Mouse (Mus musculus): Measurements from ENCODE around the gene Tcf20. TPM values are rescaled to one million over a fixed set of nuclear protein-coding genes. Genes with fewer than 3 reads are reported as not detected.

Tcf20 gene
- total RNA-seq, 1 experiment = 143 TPM

GRCm38 (mm10) chr15:82979531-82979930, 8.1 kb downstream of the Tcf20 start:
- Histone ChIP-seq H3K4me1 (ENCODE audit: control insufficient read depth in 2 of 2, insufficient read depth in 2 of 2, low read length in 2 of 2, poor library complexity in 1 of 2) (peaks cover 15% of the 10 kb centered on the region in 2 experiments), H3K9ac (ENCODE audit: insufficient read depth, low read depth, low read length, poor library complexity, severe bottlenecking) (no peak overlapping the region), H3K4me3 (ENCODE audit: insufficient read depth in 1 of 2, low read depth in 1 of 2, low read length in 2 of 2, poor library complexity in 1 of 2, severe bottlenecking in 1 of 2) (no peak overlapping the region), H3K36me3 (ENCODE audit: control insufficient read depth, insufficient read depth, low read length, poor library complexity, severe bottlenecking) (no peaks in the 10 kb centered on the region), H3K27ac (ENCODE audit: insufficient read depth, low read depth, low read length, poor library complexity, severe bottlenecking) (no peak overlapping the region), H3K9me3 (ENCODE audit: control insufficient read depth, insufficient read depth, low read depth, low read length) (no peaks in the 10 kb centered on the region)
- DNase-seq (ENCODE audit: low read depth, low spot score) = no peak
- TF ChIP-seq ZNF384 (IDR thresholded peaks at IDR 0.05; ENCODE audit: low read depth, low read length) = no peak
- in situ Hi-C loops (cut with MboI; ENCODE audit: low sequenced_read_pairs in 2 of 2, unreplicated experiment in 2 of 2) = no loop called here

- Histone ChIP-seq H3K9ac (ENCODE audit: insufficient read depth, low read depth, low read length, poor library complexity, severe bottlenecking) (no peak overlapping the region), H3K36me3 (ENCODE audit: control insufficient read depth, insufficient read depth, low read length, poor library complexity, severe bottlenecking) (no peaks in the 10 kb centered on the region), H3K4me3 (ENCODE audit: insufficient read depth in 1 of 2, low read depth in 1 of 2, low read length in 2 of 2, poor library complexity in 1 of 2, severe bottlenecking in 1 of 2) (no peak overlapping the region), H3K9me3 (ENCODE audit: control insufficient read depth, insufficient read depth, low read depth, low read length) (no peaks in the 10 kb centered on the region), H3K4me1 (ENCODE audit: control insufficient read depth in 2 of 2, insufficient read depth in 2 of 2, low read length in 2 of 2, poor library complexity in 1 of 2) (peaks cover 2 to 4% of the 10 kb centered on the region in 2 experiments; a peak in 2 of 4 replicates), H3K27ac (ENCODE audit: insufficient read depth, low read depth, low read length, poor library complexity, severe bottlenecking) (no peak overlapping the region)
- TF ChIP-seq ZC3H11A (IDR thresholded peaks at IDR 0.05; ENCODE audit: borderline replicate concordance, low read depth, low read length) (no peak), HCFC1 (IDR thresholded peaks at IDR 0.05; ENCODE audit: borderline replicate concordance, insufficient read depth, low read length) (no peak), ZNF384 (IDR thresholded peaks at IDR 0.05; ENCODE audit: low read depth, low read length) (no peak), MAFK (IDR thresholded peaks at IDR 0.05; ENCODE audit: insufficient read depth, low read depth, low read length) (no peak), CHD2 (IDR thresholded peaks at IDR 0.05; ENCODE audit: low read depth, low read length) (no peak)
- DNase-seq (ENCODE audit: low read depth, low spot score) = no peak
- in situ Hi-C loops (cut with MboI; ENCODE audit: low sequenced_read_pairs in 2 of 2, unreplicated experiment in 2 of 2) = no loop called here
Observed at GRCm38 (mm10) chr15:82974471-82974870, 13.2 kb downstream of the Tcf20 start.

GRCm38 (mm10) chr15:82969206-82969721, 18.4 kb downstream of the Tcf20 start:
- TF ChIP-seq CHD2 (IDR thresholded peaks at IDR 0.05; ENCODE audit: low read depth, low read length) (no peak), MAFK (IDR thresholded peaks at IDR 0.05; ENCODE audit: insufficient read depth, low read depth, low read length) (no peak), ZC3H11A (IDR thresholded peaks at IDR 0.05; ENCODE audit: borderline replicate concordance, low read depth, low read length) (no peak), ZNF384 (IDR thresholded peaks at IDR 0.05; ENCODE audit: low read depth, low read length) (no peak), HCFC1 (IDR thresholded peaks at IDR 0.05; ENCODE audit: borderline replicate concordance, insufficient read depth, low read length) (no peak)
- H3K36me3 ChIP-seq (ENCODE audit: control insufficient read depth, insufficient read depth, low read length, poor library complexity, severe bottlenecking) = no peaks in the 10 kb centered on the region
- peak overlapping the region; percentile 56; the same call in 1 of the 2 replicates for H3K9ac ChIP-seq (ENCODE audit: insufficient read depth, low read depth, low read length, poor library complexity, severe bottlenecking)
- no peak for DNase-seq (ENCODE audit: low read depth, low spot score)
- peaks cover 2 to 18% of the 10 kb centered on the region in 2 experiments; a peak in 2 of 4 replicates for H3K4me1 ChIP-seq (ENCODE audit: control insufficient read depth in 2 of 2, insufficient read depth in 2 of 2, low read length in 2 of 2, poor library complexity in 1 of 2)
- in situ Hi-C loops (cut with MboI; ENCODE audit: low sequenced_read_pairs in 2 of 2, unreplicated experiment in 2 of 2) = no loop called here
- no peak overlapping the region for H3K4me3 ChIP-seq (ENCODE audit: insufficient read depth in 1 of 2, low read depth in 1 of 2, low read length in 2 of 2, poor library complexity in 1 of 2, severe bottlenecking in 1 of 2)
- no peaks in the 10 kb centered on the region for H3K9me3 ChIP-seq (ENCODE audit: control insufficient read depth, insufficient read depth, low read depth, low read length)
- no peak overlapping the region for H3K27ac ChIP-seq (ENCODE audit: insufficient read depth, low read depth, low read length, poor library complexity, severe bottlenecking)

- in situ Hi-C loops (cut with MboI; ENCODE audit: low sequenced_read_pairs in 2 of 2, unreplicated experiment in 2 of 2) = no loop called here
- Histone ChIP-seq H3K4me3 (ENCODE audit: insufficient read depth in 1 of 2, low read depth in 1 of 2, low read length in 2 of 2, poor library complexity in 1 of 2, severe bottlenecking in 1 of 2) (peak overlapping the region; percentile 48 to 51), H3K4me1 (ENCODE audit: control insufficient read depth in 2 of 2, insufficient read depth in 2 of 2, low read length in 2 of 2, poor library complexity in 1 of 2) (peaks cover 2 to 19% of the 10 kb centered on the region in 2 experiments; a peak in 2 of 4 replicates), H3K27ac (ENCODE audit: insufficient read depth, low read depth, low read length, poor library complexity, severe bottlenecking) (no peak overlapping the region), H3K36me3 (ENCODE audit: control insufficient read depth, insufficient read depth, low read length, poor library complexity, severe bottlenecking) (no peaks in the 10 kb centered on the region), H3K9ac (ENCODE audit: insufficient read depth, low read depth, low read length, poor library complexity, severe bottlenecking) (peak overlapping the region; percentile 57), H3K9me3 (ENCODE audit: control insufficient read depth, insufficient read depth, low read depth, low read length) (no peaks in the 10 kb centered on the region)
- no peak for DNase-seq (ENCODE audit: low read depth, low spot score)
- no peak for TF ChIP-seq ZC3H11A (IDR thresholded peaks at IDR 0.05; ENCODE audit: borderline replicate concordance, low read depth, low read length)
- no peak for TF ChIP-seq HCFC1 (IDR thresholded peaks at IDR 0.05; ENCODE audit: borderline replicate concordance, insufficient read depth, low read length)
- TF ChIP-seq MAFK (IDR thresholded peaks at IDR 0.05; ENCODE audit: insufficient read depth, low read depth, low read length) = no peak
- TF ChIP-seq CHD2 (IDR thresholded peaks at IDR 0.05; ENCODE audit: low read depth, low read length) = no peak
- no peak for TF ChIP-seq ZNF384 (IDR thresholded peaks at IDR 0.05; ENCODE audit: low read depth, low read length)
Observed at GRCm38 (mm10) chr15:82968449-82968848, 19.2 kb downstream of the Tcf20 start.

- H3K27ac ChIP-seq (ENCODE audit: insufficient read depth, low read depth, low read length, poor library complexity, severe bottlenecking) = no peak overlapping the region
- peak overlapping the region; percentile 48 to 51; a peak in 3 of 4 replicates for H3K4me3 ChIP-seq (ENCODE audit: insufficient read depth in 1 of 2, low read depth in 1 of 2, low read length in 2 of 2, poor library complexity in 1 of 2, severe bottlenecking in 1 of 2)
- TF ChIP-seq CHD2 (IDR thresholded peaks at IDR 0.05; ENCODE audit: low read depth, low read length) = no peak
- no peak for TF ChIP-seq MAFK (IDR thresholded peaks at IDR 0.05; ENCODE audit: insufficient read depth, low read depth, low read length)
- TF ChIP-seq HCFC1 (IDR thresholded peaks at IDR 0.05; ENCODE audit: borderline replicate concordance, insufficient read depth, low read length) = no peak
- no peak for TF ChIP-seq ZC3H11A (IDR thresholded peaks at IDR 0.05; ENCODE audit: borderline replicate concordance, low read depth, low read length)
- no peak for TF ChIP-seq ZNF384 (IDR thresholded peaks at IDR 0.05; ENCODE audit: low read depth, low read length)
- in situ Hi-C loops (cut with MboI; ENCODE audit: low sequenced_read_pairs in 2 of 2, unreplicated experiment in 2 of 2) = no loop called here
- DNase-seq (ENCODE audit: low read depth, low spot score) = no peak
- H3K36me3 ChIP-seq (ENCODE audit: control insufficient read depth, insufficient read depth, low read length, poor library complexity, severe bottlenecking) = no peaks in the 10 kb centered on the region
- 0 out of 2 replicates have a peak overlapping the region, but pooled peaks have one; percentile 57 for H3K9ac ChIP-seq (ENCODE audit: insufficient read depth, low read depth, low read length, poor library complexity, severe bottlenecking)
- peaks cover 2 to 19% of the 10 kb centered on the region in 2 experiments; a peak in 2 of 4 replicates for H3K4me1 ChIP-seq (ENCODE audit: control insufficient read depth in 2 of 2, insufficient read depth in 2 of 2, low read length in 2 of 2, poor library complexity in 1 of 2)
- no peaks in the 10 kb centered on the region for H3K9me3 ChIP-seq (ENCODE audit: control insufficient read depth, insufficient read depth, low read depth, low read length)
Observed at GRCm38 (mm10) chr15:82967947-82968346, 19.7 kb downstream of the Tcf20 start.
